Mouse (Mus musculus): ENCODE measurements around the gene Tnfaip8l2.

Gene Tnfaip8l2

GRCm38 (mm10) chr3:95141952-95142616 is at the start of gene Tnfaip8l2:
TSS of gene Tnfaip8l2 (minus strand) at chr3:95142360.
- DNase-seq (ENCODE audit: low read depth, low spot score) = no peak

GRCm38 (mm10) chr3:95186888-95187287 is 44.7 kb upstream of the Tnfaip8l2 start:
- DNase-seq (ENCODE audit: low read depth, low spot score) = no peak

GRCm38 (mm10) chr3:95186100-95186499 is 43.9 kb upstream of the Tnfaip8l2 start:
- DNase-seq (ENCODE audit: low read depth, low spot score) = no peak

- DNase-seq (ENCODE audit: low read depth, low spot score) = no peak
These were observed 42.8 kb upstream of the Tnfaip8l2 start for GRCm38 (mm10) chr3:95184796-95185577.

- DNase-seq (ENCODE audit: low read depth, low spot score) = no peak
These were observed 39.7 kb upstream of the Tnfaip8l2 start for GRCm38 (mm10) chr3:95181841-95182240.

GRCm38 (mm10) chr3:95179890-95180289 is 37.7 kb upstream of the Tnfaip8l2 start:
- no peak for DNase-seq (ENCODE audit: low read depth, low spot score)

- no peak for DNase-seq (ENCODE audit: low read depth, low spot score)
These were observed 36.8 kb upstream of the Tnfaip8l2 start for GRCm38 (mm10) chr3:95178948-95179347.

GRCm38 (mm10) chr3:95177583-95177982 is 35.4 kb upstream of the Tnfaip8l2 start:
- DNase-seq (ENCODE audit: low read depth, low spot score) = no peak

GRCm38 (mm10) chr3:95176500-95176899 is 34.3 kb upstream of the Tnfaip8l2 start:
- DNase-seq (ENCODE audit: low read depth, low spot score) = no peak

- DNase-seq (ENCODE audit: low read depth, low spot score) = peak; percentile 70
These were observed 31.9 kb upstream of the Tnfaip8l2 start for GRCm38 (mm10) chr3:95174011-95174592.

- no peak for DNase-seq (ENCODE audit: low read depth, low spot score)
These were observed 31.2 kb upstream of the Tnfaip8l2 start for GRCm38 (mm10) chr3:95173256-95173949.

- no peak for DNase-seq (ENCODE audit: low read depth, low spot score)
These were observed 30.5 kb upstream of the Tnfaip8l2 start for GRCm38 (mm10) chr3:95172526-95173255.

GRCm38 (mm10) chr3:95171105-95171504 is 28.9 kb upstream of the Tnfaip8l2 start:
- no peak for DNase-seq (ENCODE audit: low read depth, low spot score)

- DNase-seq (ENCODE audit: low read depth, low spot score) = no peak
These were observed 27.8 kb upstream of the Tnfaip8l2 start for GRCm38 (mm10) chr3:95169996-95170395.

- DNase-seq (ENCODE audit: low read depth, low spot score) = no peak
These were observed 22.7 kb upstream of the Tnfaip8l2 start for GRCm38 (mm10) chr3:95164840-95165239.

GRCm38 (mm10) chr3:95164256-95164550 is 22.0 kb upstream of the Tnfaip8l2 start:
- DNase-seq (ENCODE audit: low read depth, low spot score) = no peak

GRCm38 (mm10) chr3:95163419-95164255 is 21.5 kb upstream of the Tnfaip8l2 start:
- DNase-seq (ENCODE audit: low read depth, low spot score) = no peak

GRCm38 (mm10) chr3:95162345-95162628 is 20.1 kb upstream of the Tnfaip8l2 start:
- no peak for DNase-seq (ENCODE audit: low read depth, low spot score)

- DNase-seq (ENCODE audit: low read depth, low spot score) = no peak
These were observed 19.6 kb upstream of the Tnfaip8l2 start for GRCm38 (mm10) chr3:95161618-95162344.

GRCm38 (mm10) chr3:95161041-95161551 is 18.9 kb upstream of the Tnfaip8l2 start:
- no peak for DNase-seq (ENCODE audit: low read depth, low spot score)
